Comparison of ENCODE assay signal across 26 mouse cellular contexts in the genomic region with DNA sequence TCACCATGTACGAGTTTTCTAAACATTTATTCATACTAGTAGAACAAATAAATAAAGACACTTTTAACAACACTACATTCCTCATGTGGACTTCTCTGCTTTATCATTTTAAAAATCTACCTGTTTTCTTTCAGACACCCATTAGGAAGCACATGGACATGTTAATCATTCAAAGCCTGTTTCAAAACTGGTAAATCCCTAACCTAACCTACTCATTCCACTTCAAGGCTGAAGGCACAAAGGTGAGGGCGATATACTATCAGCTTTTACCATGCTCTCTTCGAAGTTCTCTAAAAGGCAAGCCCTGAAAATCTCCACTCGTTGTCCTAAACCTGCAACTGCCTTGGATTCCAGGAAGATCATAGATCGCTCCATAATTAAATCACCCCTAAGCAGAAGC. TPM values are rescaled to one million over a fixed set of nuclear protein-coding genes. Genes with fewer than 3 reads are reported as not detected.
DNase-seq lines count a peak whose midpoint lies in the region; ATAC-seq and TF ChIP-seq lines count a peak whose summit lies in the region.
"Had no signal": no experiment of that assay in that cellular context is flagged by ENCODE, and none has a peak within 500 bp of the region (broad histone marks: within the 10 kb centered on the region; RNA-seq: fewer than 3 reads in every experiment).

No protein-coding gene starts in this region.

- no peaks in the 10 kb centered on the region for H3K36me3 ChIP-seq in kidney, adult 2 months (ENCODE audit: control insufficient read depth, insufficient read depth, low read length)
- H3K36me3 ChIP-seq in kidney, embryonic 14.5 days (ENCODE audit: control insufficient read depth, insufficient read depth, low read length): no peaks in the 10 kb centered on the region
- no peaks in the 10 kb centered on the region for H3K36me3 ChIP-seq in kidney, embryonic 15.5 days
- H3K36me3 ChIP-seq: embryonic facial prominence, embryonic 10.5 days; embryonic facial prominence, embryonic 12.5 days; forebrain, embryonic 15.5 days; G1E had no signal

- no peaks in the 10 kb centered on the region; the same call in 1 of the 2 replicates for H3K4me1 ChIP-seq in kidney, adult 2 months (ENCODE audit: control insufficient read depth, insufficient read depth, low read length)
- H3K4me1 ChIP-seq in kidney, embryonic 14.5 days (ENCODE audit: control insufficient read depth, insufficient read depth, low read length): no peaks in the 10 kb centered on the region
- no peaks in the 10 kb centered on the region for H3K4me1 ChIP-seq in kidney, embryonic 15.5 days
- H3K4me1 ChIP-seq: embryonic facial prominence, embryonic 10.5 days; embryonic facial prominence, embryonic 12.5 days; forebrain, embryonic 13.5 days; forebrain, embryonic 15.5 days had no signal

- H3K27me3 ChIP-seq in kidney, adult 2 months (replicated peaks; ENCODE audit: control insufficient read depth, insufficient read depth, low read length): no peaks in the 10 kb centered on the region
- peaks cover 4% of the 10 kb centered on the region; the same call in 1 of the 2 replicates for H3K27me3 ChIP-seq in kidney, embryonic 14.5 days (ENCODE audit: control insufficient read depth, insufficient read depth, low read length)
- H3K27me3 ChIP-seq in kidney, embryonic 15.5 days: peaks cover 9% of the 10 kb centered on the region; the same call in 1 of the 2 replicates
- H3K27me3 ChIP-seq: CH12.LX had no signal

- H3K4me2 ChIP-seq in kidney, embryonic 14.5 days (replicated peaks; ENCODE audit: low read depth, low read length): no peak overlapping the region
- no peak overlapping the region for H3K4me2 ChIP-seq in kidney, embryonic 15.5 days
- H3K4me2 ChIP-seq: embryonic facial prominence, embryonic 12.5 days; forebrain, embryonic 13.5 days; forebrain, embryonic 15.5 days had no signal

- H3K9me3 ChIP-seq in kidney, embryonic 14.5 days (ENCODE audit: control insufficient read depth, low read length): no peaks in the 10 kb centered on the region
- H3K9me3 ChIP-seq in kidney, embryonic 15.5 days (replicated peaks): no peaks in the 10 kb centered on the region
- H3K9me3 ChIP-seq: embryonic facial prominence, embryonic 10.5 days; embryonic facial prominence, embryonic 12.5 days; forebrain, embryonic 13.5 days; forebrain, embryonic 15.5 days; G1E had no signal

- WGBS in kidney, adult 2 months: 39% methylated on average over 5 of the region's 5 CpGs
- 78% methylated on average over 5 of the region's 5 CpGs for WGBS in kidney, embryonic 14.5 days
- 73% methylated on average over 5 of the region's 5 CpGs for WGBS in kidney, embryonic 15.5 days

- peak; percentile 68 for DNase-seq in kidney, adult 2 months
- DNase-seq in kidney, adult 18-20 months: no peak
- peak; percentile 21 for DNase-seq in kidney, postnatal 14 days
- DNase-seq in kidney, adult 11 months: no peak
- DNase-seq: adrenal gland, adult 8-10 months; adrenal gland, postnatal 14 days; adrenal gland, postnatal 36 days; B cell, adult 2 months; cerebellum, adult 11-12 months; cerebellum, adult 2 months; cerebellum, adult 9-10 months; cerebellum, postnatal 10 days; cerebellum, postnatal 25 days had no signal

- no peak for TF ChIP-seq CTCF in kidney, adult 2 months (conservative IDR thresholded peaks at IDR 0.05; ENCODE audit: insufficient read depth, insufficient read length, low read depth, low read length)

- TF ChIP-seq POLR2A in kidney, adult 2 months (IDR thresholded peaks at IDR 0.05; ENCODE audit: low read depth, low read length): no peak

- H3K4me3 ChIP-seq in kidney, adult 2 months (ENCODE audit: insufficient read depth, low read depth, low read length): no peak overlapping the region
- H3K4me3 ChIP-seq in kidney, embryonic 14.5 days (ENCODE audit: low read length): no peak overlapping the region
- no peak overlapping the region for H3K4me3 ChIP-seq in kidney, embryonic 15.5 days (replicated peaks)
- H3K4me3 ChIP-seq: embryonic facial prominence, embryonic 10.5 days; embryonic facial prominence, embryonic 12.5 days; forebrain, embryonic 13.5 days; forebrain, embryonic 15.5 days had no signal

- ATAC-seq in kidney, embryonic 14.5 days (ENCODE audit: low FRiP score, low TSS enrichment): no peak
- ATAC-seq in kidney, embryonic 15.5 days (replicated peaks; ENCODE audit: low FRiP score): no peak
- ATAC-seq: activated CD4-positive, CD25-positive, alpha-beta regulatory T cell, adult 4 months; CD4-positive, CD25-positive, alpha-beta regulatory T cell, adult 4 months; forebrain, embryonic 13.5 days; forebrain, embryonic 15.5 days; Patski had no signal

- H3K9ac ChIP-seq in kidney, embryonic 14.5 days (ENCODE audit: low read depth, low read length): no peak overlapping the region
- no peak overlapping the region for H3K9ac ChIP-seq in kidney, embryonic 15.5 days
- H3K9ac ChIP-seq: embryonic facial prominence, embryonic 12.5 days; forebrain, embryonic 13.5 days; forebrain, embryonic 15.5 days had no signal

- H3K27ac ChIP-seq in kidney, adult 2 months (ENCODE audit: insufficient read depth, low read depth, low read length): peak overlapping the region; percentile 89; the same call in 1 of the 2 replicates
- no peak overlapping the region for H3K27ac ChIP-seq in kidney, embryonic 14.5 days (ENCODE audit: low read depth, low read length)
- peak overlapping the region; percentile 41 for H3K27ac ChIP-seq in kidney, embryonic 15.5 days
- H3K27ac ChIP-seq: embryonic facial prominence, embryonic 10.5 days; embryonic facial prominence, embryonic 12.5 days; forebrain, embryonic 13.5 days; forebrain, embryonic 15.5 days had no signal

RNA-seq across cellular contexts. Expression of a gene that starts 8.2 kb away (rescaled TPM):
- 0.09 and 0.19 TPM in 2 replicates for polyA plus RNA-seq in kidney, adult 2 months (2012; rRNA removed)
- polyA plus RNA-seq in kidney, embryonic 14.5 days (2014; fragmentation: Nextera tagmentation; extraction: Ambion mirVana): not detected in 2 replicates
- not detected in 2 replicates for polyA plus RNA-seq in kidney, embryonic 15.5 days (2015; fragmentation: Nextera tagmentation; extraction: Ambion mirVana)
- polyA plus RNA-seq: activated CD4-positive, CD25-positive, alpha-beta regulatory T cell, adult 4 months; CD4-positive, CD25-positive, alpha-beta regulatory T cell, adult 4 months; embryonic facial prominence, embryonic 10.5 days; embryonic facial prominence, embryonic 12.5 days; embryonic facial prominence, embryonic 14.5 days; forebrain, embryonic 11.5 days; forebrain, embryonic 13.5 days; forebrain, embryonic 15.5 days; G1E; Patski had no signal

Comparison
In these comparisons a context has a peak if more than half of its experiments do, and no peak if none do; other contexts are left out.
1. DNase-seq: peak in kidney, adult 2 months (single experiment) and kidney, postnatal 14 days (single experiment); none in kidney, adult 18-20 months (single experiment) and kidney, adult 11 months (single experiment).